Mouse (Mus musculus): ENCODE results near the gene Slc51a.
"Not testable (repeated sequence)": the region's sequence is repeated elsewhere in the genome, so short reads cannot be mapped to it uniquely, and the experiment has no call there.

Slc51a gene

DNA sequence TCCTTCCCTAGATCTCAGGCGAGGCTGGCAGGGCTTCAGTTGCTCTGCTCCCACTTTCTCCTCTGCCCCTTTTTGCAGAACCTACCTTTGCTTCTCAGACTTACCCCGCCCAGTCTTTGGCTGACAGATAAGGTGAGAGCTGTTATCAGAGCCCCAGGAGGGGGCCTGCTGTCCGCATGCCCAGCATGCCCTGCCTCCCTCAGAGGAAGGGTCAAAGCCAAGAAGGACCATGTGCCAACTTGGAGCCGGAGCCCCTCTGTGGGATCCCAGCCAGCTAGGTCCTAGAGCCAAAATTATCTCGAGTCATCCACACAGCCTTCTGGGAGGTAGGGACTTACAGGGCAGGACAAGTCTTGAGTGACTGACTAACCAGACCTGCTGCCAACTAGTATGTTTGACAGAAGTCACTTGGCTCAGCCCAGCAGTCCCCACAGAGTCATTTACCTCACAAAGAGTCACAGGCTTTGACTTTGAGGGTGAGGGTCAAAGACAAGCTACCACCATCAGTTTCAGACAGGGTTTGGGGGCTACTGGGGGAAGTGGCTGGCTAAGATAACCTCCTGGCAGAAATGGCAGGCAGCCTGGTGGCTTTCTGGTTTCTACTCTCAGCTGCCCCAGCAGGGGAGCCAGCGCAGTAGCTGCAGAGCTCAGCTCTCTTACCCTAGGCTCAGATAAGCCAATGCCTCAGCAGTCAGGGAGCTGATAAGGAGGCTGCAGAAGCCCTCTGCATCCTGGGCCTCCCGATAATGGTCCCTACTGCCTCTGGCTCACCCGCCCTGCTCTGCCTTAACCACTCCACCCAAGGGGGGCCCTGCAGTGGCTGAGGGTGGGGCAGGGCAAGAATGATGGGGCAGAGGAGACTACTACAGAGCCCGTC is 21.6 kb upstream of the Slc51a start:
- DNase-seq (ENCODE audit: low spot score), result no peak

DNA sequence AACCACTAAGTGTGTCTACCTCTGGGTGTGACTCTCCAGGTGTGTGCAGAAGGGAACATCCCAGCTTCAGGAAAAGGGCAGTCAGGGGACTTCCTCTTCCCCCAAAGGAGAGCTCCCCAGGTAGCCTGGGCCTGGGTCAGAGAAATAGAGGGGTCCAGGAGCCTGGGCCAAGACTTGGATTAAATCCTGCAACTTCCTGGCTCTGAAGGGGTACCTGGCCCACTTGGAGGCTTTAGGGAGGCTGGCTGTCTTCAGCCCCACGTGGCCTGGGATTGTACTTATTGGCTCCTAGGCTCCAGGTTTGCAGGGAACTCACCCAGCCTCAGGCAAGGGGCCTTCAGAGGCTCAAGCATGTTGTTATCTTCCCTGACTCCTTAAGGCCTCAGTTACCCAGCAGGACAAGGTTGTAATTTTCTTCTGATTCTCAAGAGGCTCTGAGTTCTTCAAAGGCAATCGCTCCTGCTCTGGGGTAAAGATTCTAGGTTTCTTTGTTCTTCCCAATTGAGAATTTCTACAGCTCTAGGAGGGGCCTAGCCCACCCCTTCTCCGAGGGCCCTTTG is 20.9 kb upstream of the Slc51a start:
- DNase-seq (ENCODE audit: low spot score), result no peak

DNA sequence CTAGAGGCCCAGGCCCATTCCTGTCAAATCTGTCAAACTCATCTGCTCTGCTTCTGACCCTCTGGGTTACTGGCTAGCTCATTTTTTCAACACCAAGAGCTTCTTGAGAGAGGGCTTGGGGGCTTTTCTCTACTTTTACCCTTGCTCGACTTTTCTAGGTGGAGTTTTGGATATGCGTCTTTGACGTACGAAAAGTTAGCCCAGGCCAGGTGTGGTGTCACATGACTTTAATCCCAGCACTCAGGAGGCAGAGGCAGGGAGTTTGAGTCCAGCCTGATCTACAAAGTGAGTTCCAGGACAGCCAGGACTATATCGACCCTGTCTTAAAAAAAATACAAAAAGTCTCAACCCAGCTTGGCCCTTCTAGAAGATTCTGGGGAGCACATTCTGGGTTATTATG is 20.4 kb upstream of the Slc51a start:
- no peak for DNase-seq (ENCODE audit: low spot score)

DNA sequence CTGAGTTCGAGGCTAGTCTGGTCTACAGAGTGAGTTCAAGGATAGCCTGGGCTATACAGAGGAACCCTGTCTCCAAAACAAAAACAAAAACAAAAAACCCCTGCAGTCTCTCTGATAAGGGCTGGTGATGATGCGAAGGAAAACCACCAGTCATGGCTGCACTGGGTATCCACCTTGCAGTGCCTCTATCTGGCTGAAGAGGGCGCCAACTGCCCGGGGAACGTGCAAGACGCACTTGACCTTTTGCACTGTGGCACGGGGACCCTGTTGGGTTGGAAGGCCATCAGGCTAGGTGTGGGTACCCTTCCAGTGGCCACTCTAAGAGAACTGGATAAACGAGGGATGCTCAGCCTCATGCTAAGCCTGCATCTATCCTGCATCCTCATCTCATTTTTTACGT is 19.7 kb upstream of the Slc51a start:
- peak; percentile 41 for DNase-seq (ENCODE audit: low spot score)

DNA sequence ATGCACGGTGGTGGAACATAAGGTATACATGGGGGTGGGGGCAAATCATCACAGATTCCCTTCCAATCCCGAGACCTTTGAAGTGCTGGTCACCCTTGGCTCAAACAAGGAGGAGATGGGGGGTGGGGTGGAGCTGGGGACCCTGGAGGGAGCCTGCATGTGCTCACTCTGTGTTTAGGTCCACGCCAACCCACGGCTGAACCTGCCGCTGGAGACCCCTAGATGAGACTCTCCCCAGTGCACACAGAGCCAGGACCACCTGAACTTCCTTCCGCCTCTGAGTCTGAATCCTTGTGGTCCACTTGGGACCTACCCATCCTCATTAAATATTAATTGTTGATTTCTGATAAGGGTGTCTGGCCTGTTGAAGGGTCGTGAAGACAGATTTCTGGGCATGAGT is 19.2 kb upstream of the Slc51a start:
- DNase-seq (ENCODE audit: low spot score), result no peak

DNA sequence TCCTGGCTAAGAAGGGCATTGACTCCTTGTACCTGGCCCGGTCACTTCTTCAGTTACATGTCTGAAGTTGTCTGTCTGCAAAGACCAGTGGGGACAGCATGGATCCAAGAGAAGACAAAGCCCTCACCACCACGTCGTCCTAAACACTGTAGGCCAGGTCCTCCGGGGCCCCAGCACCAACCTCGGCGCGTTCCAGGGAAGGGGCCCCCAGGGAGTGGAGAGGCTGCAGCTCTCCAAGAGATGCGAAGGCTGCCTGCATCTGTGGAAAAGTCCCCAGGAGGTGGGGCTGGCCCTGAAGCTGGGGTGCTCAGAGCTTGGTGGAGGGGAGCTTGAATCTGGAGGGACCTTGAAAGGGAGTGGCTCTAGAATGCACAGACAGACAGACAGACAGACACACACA is 18.6 kb upstream of the Slc51a start:
- no peak for DNase-seq (ENCODE audit: low spot score)

DNA sequence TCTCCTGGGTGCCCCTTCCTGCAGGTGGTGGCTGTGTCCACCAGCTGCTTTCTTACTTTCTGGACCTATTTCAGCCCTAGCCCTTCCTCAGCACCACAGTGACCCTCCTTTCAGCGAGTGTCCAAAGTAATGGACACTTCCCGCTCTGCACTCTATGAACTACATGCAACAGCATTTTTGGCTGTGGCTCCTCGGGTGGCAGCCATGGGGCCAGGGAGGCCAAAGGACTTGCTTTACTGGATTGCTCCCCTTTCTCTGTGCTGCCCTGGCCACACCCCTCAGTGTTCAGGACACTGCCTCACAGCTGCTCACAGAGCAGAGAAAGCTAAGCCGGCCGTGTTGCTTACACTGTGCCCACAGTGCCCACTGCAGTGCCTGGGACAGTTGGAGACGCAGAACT is 16.0 kb upstream of the Slc51a start:
- no peak for DNase-seq (ENCODE audit: low spot score)

DNA sequence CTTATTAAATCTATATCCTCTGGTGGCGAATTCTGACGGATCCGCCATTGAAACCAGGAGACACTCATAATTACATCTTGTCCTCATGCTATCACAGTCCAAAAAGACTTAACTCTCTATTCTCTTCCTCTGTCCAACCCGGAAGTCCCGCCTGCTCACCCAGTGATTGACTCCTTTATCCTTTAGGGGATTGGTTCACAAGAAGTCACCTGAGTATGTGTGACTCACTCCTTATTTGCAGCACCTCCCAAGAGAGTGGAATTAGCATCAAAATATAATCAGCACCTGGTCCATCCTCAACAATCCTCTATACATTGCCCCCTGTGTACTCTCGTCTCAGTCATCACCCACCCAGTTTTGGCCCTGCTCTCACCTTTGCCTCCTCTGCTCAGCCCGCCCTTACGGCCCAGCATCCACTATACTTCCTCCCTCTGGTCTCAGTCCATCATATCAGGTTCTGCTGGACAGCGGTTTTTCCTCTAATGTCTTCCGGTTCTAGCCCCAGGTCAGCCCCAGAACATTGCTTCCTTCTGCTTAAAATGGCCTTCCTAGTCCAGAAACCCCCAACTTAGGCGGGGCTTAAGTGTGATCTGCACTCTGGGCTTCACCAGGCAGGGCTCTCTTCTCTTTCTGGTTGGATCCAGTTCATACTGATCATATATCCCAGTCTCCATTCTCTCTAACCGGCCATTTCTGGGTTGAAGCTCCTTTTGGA is 15.1 kb upstream of the Slc51a start:
- DNase-seq (ENCODE audit: low spot score), result no peak

DNA sequence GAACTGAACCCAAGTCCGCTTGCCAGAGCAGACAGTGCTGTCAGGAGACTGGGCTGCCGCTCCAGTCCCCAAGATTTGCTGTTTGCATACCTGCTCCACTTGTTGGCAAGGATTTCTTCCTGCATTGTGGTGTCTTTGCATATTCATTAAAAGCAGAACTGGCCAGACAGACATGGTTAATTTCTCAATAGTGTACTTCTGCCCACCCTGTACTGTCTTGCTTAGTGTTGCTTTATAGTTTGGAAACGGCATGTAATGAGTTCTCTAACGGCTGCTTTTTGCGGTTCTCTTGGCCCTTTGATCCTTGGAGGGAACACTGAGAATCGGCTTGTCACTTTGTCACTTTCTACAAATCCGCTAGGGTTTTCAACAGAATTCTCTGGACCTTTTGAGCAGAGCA is 13.8 kb upstream of the Slc51a start:
- DNase-seq (ENCODE audit: low spot score), result no peak

DNA sequence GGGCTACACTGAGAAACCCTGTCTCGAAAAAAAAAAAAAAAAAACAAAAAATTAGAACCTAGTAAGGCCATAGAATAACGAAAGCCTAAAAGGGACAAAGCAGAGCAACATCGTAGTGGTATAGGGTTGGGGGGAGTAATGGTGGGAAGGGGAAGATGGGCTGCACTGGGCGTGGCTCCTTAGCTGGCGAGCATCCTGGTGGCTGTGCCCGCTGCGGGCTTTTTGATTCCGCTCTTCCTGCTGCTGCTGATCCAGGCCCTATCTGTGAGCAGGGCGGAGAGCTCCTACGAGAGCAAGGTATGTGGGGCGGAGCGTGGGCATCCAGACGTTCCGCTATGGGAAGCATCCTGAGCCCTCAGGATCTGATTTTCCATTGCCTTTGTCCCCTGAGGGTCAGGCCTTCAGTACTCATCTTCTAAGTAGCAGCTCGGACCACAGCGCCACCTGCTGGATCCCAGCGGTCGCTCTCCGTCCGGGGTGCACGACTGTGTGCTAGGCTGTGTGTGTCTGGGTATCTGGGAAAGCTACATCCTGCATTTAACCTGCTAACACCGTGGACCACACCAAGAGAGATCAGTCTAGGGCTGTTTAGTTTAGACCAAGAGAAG is 11.9 kb upstream of the Slc51a start:
- DNase-seq (ENCODE audit: low spot score), result peak; percentile 85

DNA sequence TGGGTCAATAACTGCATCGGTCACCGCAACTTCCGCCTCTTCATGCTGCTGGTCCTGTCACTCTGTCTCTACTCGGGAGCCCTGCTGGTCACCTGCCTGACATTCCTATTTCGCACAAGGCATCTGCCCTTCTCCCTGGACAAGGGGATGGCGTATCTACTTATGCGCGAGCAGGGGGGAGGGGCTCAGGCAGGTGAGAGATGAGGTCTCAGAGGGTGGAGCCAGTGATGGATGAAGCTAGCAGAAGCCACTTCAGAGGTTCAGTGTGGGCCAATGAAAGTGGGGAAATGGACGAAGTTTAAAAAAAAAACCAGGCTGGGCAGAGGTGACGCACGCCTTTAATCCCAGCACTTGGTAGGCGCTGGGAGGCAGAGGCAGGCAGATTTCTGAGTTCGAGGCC is 11.3 kb upstream of the Slc51a start:
- DNase-seq (ENCODE audit: low spot score), result no peak

DNA sequence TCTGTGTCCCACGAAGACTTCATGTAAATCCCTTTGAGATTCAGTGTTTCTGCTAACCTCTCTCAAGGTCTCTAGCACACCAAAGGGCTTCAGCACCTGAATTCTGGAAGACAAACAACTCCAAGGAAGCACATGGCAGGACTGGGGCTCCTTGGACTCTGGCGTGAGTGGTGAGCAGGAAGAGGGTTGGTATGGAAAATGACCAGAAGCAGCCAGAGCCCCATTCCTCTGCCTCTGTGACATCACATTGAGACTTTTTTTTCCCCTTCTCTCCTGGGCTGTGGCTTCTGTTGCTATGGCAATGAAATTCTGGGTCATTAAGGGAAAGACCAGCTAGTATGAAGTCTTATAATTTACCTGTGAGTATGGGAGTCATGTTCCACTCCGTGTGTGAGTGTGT is 8.3 kb upstream of the Slc51a start, which contains the start of gene Zdhhc19:
Zdhhc19 (plus strand) TSS at position 301 of the 400 bp plus-strand sequence.
- no peak for DNase-seq (ENCODE audit: low spot score)

DNA sequence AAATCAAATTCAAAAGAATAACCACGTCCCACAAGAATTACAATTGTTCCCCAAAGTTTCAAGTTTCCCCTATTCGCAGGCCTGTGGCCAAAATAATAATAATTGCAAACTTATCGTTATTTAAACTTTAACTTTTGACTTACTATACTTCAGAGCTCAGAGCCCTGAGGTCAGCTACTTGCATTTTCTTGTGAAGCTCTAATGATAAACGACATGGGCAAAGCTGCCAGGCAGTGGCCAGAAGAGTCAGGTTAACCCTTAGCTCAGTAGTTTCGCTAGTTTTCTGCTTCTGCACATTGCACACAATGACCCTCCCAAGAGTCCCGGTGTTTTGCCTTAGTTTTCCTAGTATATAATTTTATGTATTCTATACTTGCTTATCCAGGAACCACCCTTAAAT is 6.7 kb upstream of the Slc51a start:
- not testable (repeated sequence) for DNase-seq (ENCODE audit: low spot score)

DNA sequence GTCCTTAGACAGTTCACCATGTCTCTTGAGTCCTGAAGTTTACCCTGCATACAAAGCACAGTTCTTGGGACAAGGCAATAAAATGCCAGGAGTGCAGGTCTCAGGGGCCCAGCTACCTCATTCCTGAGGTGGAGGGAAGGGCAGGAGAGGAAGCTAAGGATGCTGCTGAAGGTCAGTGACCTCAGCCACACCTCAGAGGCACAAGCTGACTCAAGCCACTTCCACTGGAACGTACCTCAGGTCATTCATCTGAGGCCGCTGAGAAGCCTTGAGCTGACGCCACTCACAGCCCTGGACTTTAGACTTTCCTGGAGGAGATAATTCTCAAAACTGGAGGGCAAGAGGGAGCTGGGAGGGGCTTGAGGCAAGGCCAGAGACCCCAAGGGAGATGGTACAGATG is 1.3 kb upstream of the Slc51a start:
- DNase-seq (ENCODE audit: low spot score), result no peak

DNA sequence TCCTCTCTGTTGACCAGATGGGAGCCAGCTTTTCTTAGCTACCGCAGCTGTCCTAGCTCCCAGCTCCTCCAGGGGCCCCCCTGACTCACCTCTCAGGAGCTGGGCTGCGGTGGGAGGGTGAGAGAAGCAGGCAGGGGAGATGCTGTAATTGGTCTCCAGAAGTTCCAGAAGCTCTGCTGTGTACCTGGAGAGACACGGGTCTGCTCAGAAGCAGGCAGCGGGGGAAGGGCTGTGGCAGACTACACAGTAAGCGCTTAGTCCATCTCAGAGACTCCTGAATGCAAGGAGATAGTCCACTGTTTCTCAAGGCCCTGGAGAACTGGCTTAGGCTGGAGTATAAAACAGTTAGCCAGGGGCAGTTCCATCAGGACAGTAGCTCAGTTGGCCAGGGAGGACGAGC is 1.6 kb downstream of the Slc51a start:
- DNase-seq (ENCODE audit: low spot score), result no peak

DNA sequence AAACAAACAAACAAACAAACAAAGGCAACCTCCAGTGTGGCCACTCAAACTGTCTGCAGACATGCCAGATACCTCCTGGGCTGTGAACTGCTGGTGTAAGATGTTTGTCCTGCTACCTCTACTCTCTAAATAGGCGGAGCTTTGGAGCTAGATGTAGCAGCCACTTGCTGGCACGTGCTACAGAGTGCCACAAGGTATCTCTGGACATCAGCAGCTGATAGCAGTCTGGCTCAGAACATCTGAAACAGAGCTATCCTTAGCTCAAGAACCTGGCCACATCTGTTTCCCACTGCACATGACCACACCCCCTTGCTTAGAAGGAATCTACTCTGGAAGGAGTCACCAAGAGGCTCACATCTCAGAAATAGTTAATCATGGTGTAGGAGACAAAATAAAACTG is 2.5 kb downstream of the Slc51a start:
- DNase-seq (ENCODE audit: low spot score), result no peak

DNA sequence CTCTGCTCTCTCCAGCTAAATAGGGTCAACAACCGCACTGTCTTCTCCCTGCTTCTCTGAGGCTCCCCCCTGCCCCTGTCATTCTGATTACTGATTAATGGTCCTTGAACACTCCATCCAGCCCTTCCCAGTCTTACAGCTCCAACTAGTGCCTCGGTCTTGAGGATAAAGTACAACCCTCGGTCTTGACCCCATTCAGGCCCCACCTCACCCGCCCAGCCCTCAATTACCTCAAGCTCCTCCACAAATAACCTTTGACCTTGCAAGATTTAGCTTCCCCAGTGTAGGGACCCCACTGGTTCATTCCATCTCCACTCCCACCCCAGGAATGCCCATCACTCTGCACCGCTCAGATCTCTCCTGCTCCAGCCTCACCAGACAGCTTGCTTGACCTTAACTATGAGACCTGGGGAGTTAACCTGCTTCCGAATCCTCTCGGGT is 3.2 kb downstream of the Slc51a start:
- DNase-seq (ENCODE audit: low spot score), result no peak

DNA sequence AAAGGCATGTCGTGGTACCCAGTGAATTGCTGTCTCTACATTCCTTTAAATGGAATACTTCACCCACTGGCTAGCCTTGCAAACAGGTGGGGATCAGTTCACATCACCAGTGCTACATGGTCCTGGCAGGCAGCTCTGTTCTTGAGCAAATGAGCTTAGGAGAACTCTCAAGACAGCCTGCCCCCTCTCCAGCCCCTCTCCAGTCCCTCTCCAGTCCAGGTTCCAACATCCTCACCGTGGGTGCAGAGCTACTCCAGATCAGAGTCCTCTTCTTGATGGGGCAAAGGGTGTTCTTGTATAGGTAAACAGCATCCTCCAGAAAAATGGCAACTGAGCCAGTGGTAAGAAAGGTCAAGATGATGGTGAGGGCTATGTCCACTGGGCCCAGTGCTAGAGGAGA is 8.3 kb downstream of the Slc51a start:
- no peak for DNase-seq (ENCODE audit: low spot score)

DNA sequence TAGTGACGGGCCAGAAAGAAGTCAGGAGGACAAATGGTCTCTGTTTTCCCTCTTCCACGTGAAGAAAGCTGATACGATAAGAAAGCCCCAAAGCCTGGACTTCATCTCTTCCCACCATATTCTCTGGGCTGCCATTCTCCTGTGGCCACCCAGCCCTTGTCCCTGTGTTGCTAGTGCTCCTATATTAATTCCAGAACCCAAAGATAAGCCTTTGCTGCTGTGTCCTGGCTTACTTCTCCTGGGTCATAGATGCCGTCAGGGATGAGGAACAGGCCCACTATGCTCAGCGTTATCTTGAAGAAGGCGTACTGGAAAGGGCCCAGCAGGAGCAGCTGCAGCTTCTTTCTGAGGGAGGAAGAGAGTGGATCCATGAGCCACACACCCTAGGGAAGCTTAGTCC is 10.4 kb downstream of the Slc51a start:
- DNase-seq (ENCODE audit: low spot score), result no peak

DNA sequence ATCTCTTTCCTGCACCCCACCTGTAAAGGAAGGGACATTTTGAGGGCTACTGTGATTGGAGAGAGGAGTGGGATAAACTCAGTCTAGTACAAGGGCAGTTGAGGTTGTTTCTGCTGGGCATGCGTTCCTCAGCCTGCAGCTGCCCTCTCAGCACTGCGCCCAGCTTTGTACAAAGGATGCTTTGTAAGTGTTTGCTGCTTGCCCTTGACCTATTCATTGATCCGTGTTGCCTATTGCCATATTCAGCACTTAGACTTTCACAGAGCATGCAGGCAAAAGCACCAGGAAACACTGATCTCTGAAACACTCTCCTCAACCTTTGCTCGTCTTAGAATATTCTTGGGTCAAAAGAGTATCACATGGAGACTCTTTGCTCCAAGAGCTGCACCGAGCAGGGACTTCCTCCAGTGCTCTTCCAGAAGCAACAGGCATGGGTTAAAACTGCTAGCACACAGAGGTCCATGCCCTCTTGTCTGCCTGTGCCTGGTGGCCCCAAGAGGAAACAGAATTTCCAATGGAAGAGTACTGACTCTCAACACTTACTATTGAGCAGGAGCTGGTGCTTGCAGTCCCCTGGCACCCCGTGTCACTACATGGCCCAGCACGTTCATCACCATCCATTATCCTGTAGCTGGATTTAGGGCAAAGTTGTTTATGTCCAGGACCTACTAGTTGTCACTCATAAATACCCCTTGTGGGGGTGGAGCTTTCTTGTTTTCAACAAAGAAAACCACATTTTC is 15.2 kb downstream of the Slc51a start:
- DNase-seq (ENCODE audit: low spot score), result no peak

DNA sequence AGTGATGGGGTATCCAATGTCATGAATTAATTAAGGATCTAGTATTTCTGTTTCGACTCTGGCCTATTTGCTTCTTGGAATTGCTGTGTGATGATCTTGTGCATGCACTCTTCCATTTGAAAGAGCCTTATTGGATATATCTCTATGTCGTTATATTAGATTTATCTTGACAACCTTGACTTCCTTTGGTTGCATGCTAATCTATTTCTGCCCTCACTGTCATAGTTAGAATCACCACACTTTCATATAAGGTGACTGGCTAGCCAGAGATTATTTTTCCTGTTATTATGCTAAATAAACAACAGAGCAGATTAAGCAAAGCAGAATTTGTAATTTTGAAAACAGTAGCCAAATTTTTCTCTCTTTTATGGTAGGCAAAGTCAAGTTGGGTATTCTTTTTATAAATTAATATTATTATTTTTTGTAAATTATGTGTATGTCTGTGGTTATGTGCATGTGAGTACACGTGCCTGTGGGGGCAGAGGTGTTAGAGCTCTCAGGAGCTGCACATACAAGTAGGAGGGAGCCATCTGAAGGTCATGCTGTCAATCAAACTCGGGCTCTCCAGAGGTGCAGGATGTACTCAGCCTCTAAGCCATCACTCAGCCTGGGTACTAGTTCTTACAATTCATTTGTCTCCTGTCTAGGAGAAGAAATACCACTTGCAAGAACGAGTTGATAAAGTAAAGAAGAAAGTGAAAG is 18.1 kb downstream of the Slc51a start:
- no peak for DNase-seq (ENCODE audit: low spot score)

All from testis, postnatal 14 days (tissue).